Mouse (Mus musculus): ENCODE measurements around the gene Mfsd6l. TPM values are rescaled to one million over a fixed set of nuclear protein-coding genes. Genes with fewer than 3 reads are reported as not detected.

Mfsd6l gene
- total RNA-seq (2021): under 1 TPM in 1 of 2 experiments, not detected in 1; 0.16 TPM
- long read RNA-seq, experiment 1: 0 reads
- long read RNA-seq, experiment 2: 0 reads

DNA sequence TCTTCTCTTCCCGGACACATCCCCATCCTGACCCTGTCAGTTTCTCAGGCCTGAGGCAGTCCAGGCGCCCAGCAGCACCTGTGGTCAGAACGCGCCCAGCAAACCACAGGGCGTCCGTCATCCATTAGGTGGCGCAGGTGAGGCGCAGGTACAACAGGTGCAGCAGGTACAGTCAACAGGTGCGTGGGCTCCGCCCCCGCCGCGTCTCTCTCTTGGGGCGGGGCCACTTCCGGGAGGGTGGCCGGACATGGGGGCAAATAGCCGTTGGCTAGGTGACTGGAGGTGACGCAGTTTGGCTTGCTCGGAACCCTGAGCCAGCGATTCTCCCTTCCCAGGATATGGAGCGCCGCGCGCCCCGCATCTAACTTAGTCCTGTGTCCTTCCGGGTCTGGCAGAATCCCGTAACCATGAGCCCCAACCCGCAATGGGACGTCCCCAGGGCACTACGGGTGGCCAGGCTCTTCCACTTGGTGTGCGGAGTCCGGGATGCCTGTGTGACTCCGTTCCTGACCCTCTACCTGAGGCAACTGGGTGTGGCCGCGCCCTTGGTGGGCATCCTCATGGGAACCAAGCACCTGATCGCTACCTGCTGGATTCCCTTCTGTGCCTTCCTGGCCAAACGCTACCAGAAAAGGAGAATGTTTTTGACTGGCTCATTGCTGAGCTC, at the start of gene Mfsd6l:
Mfsd6l (plus strand) TSS at position 269 of the 667 bp plus-strand sequence.
- DNase-seq (ENCODE audit: low spot score in 2 of 2): no peak

DNA sequence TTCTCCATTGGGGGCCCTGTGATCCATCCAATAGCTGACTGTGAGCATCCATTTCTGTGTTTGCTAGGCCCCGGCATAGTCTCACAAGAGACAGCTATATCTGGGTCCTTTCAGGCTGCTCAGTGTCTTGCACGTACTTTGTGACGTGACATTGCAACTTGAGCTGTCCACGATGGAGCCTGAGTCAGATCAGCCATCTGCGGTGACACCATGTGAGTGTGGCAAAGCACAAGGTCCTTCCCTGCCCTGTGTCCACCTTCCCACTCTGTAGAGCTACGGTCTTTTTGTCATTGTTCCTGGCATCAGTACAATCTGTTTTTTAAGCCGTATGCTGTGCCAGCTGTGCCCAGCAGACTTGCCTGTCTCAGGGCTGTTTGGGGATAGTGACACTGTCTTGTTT, 48.7 kb upstream of the Mfsd6l start:
- DNase-seq (ENCODE audit: low spot score in 2 of 2): no peak

DNA sequence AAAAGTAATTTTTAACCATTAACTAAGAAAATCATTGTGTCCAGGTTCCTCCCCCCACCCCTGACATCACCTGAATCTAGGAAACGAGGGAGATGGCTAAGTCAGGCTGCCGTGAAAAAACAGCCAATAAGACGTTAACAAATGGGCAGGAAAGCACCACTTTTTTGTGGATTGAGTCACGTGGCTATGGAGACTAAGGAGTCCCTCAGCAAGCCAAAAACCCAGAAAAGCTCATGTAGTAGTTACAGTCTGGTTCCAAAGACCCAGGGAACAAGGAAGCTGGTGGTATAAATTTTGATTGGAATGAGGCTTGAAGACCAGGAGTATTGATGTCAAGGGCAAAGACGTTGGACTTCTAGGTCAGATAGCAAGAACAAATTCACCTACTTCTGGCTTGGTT, 47.4 kb upstream of the Mfsd6l start:
- DNase-seq (ENCODE audit: low spot score in 2 of 2): no peak

DNA sequence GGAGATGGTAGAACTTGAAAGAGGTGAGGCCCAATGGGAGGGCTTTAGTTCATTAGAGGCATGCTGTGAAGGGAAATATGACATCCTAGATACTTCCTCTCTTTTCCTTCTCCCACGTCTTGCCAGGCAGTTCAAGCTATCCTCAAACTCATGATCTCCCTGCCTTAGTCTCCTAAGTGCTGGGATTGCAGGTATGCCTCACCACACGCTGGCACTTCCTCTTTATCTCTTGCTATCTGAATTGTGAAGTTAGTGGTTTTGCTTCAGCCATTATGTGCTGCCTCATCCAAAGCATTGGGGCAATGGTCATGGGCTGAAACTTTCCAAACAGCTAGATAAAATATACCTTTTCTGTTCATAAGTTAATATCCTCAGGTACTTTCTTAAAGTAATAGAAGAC, 46.8 kb upstream of the Mfsd6l start:
- no peak for DNase-seq (ENCODE audit: low spot score in 2 of 2)

DNA sequence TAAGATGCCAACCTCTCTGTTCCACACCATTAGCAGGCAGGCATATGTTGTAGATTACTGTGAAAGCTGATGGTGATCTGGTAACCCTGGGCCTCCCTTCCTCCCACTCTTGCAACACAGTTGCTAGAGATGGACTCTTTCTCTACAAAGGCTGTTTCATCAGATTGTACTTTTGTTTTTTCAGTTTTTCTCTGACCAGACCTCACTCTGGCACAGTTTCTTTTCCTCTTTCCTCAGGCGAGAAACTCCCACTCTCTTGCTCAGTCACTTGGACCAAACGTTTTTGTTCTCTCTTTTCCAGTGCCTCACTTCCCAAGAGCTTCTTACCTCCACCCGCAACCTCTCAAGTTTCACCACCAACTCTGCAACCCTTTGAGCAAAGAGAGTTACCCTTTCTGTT, 42.0 kb upstream of the Mfsd6l start:
- no peak for DNase-seq (ENCODE audit: low spot score in 2 of 2)

DNA sequence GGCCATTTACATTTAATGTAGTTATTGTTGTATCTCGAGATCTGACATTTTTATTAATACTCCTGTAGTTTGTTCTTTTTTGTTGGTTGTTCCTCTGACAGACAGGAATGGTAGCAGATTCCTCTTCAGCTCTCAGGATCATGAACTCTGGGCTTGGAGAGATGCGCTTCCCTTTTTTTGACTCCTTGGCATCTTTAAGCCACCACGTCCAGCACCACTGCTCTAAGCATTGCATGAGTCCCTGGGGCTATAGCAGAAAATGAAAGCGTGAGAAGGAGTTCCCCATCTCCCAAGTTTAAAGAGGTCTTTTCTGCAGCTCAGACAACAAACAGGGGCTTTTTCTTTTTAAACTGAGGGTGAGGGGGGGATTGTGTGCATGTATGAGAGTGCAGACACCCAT, 36.6 kb upstream of the Mfsd6l start:
- no peak for DNase-seq (ENCODE audit: low spot score in 2 of 2)

DNA sequence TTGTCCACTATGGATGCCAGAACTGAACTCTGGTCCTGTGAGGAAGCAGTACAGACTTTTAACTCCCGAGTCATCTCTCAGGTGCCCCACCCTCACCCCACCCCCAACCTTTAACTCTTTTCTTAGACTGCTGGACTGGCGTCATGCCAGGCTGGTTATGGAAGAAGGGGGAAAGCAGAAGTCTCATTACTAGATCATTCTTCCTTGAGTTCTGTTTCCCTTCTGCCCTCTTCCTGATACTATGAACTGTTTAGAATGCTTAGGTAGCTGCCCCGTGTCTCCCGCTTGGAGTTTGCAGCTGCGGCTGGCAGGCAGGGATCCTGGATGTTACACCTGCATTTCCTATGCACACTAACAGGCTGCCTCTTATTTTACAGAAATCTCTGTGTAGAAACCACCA, 36.2 kb upstream of the Mfsd6l start:
- no peak for DNase-seq (ENCODE audit: low spot score in 2 of 2)

DNA sequence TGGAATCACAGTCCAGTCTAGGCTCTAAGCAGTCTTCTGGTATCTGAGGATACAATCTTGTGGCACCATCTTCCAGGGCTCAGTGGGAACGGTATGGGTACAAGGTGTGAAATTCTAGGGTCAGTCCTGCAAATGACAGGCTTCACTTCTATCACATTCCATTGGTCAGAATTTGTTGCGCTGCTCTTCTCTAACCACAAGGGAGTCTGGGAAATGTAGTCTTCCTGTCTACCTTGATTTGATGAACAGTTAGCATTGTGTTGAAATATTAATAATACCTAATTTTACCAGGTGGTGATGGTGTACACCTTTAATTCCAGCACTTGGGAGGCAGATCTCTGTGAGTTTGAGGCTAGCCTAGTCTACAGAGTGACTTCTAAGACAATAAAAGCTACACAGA, 35.5 kb upstream of the Mfsd6l start:
- DNase-seq (ENCODE audit: low spot score in 2 of 2): no peak

DNA sequence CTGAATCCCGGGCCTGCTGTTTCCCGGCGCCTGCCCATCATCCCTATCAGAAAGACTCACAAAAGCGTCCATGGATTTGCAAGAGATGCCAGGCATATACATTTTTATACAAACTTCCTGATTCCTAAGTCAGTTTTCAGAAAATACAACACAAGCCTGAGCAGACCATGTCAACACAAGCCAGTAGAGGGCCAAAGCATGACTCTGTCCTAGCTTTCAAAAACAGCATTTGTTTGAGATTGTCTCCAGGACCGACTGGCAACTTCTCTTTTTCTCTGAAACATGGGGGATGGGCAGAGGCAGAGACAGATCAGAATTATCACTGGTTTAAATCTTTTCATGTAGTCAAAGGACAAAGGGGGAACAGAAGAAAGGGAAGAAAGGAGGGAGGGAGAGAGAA, 34.6 kb upstream of the Mfsd6l start:
- DNase-seq (ENCODE audit: low spot score in 2 of 2): no peak

DNA sequence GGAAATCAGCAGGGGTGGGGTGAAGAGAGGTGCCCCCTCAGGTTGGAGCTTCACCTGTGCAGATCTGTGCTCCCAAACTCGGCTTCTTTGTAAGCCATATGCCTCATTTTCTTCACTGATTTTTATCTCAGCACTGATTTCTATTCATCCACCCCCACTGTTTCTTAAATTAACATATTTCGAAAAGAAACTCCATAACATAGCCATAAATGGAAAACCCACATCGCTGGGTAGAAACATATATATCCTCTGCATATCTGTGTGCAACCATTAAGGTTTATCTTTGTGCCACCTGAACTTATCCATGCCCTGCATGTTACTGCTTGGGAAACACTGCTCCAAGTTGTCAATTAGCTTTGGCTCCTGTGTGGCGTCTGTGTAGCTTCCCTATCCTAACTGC, 29.5 kb upstream of the Mfsd6l start:
- peak in 1 of 2 experiments; percentile 16 for DNase-seq (ENCODE audit: low spot score in 2 of 2)

DNA sequence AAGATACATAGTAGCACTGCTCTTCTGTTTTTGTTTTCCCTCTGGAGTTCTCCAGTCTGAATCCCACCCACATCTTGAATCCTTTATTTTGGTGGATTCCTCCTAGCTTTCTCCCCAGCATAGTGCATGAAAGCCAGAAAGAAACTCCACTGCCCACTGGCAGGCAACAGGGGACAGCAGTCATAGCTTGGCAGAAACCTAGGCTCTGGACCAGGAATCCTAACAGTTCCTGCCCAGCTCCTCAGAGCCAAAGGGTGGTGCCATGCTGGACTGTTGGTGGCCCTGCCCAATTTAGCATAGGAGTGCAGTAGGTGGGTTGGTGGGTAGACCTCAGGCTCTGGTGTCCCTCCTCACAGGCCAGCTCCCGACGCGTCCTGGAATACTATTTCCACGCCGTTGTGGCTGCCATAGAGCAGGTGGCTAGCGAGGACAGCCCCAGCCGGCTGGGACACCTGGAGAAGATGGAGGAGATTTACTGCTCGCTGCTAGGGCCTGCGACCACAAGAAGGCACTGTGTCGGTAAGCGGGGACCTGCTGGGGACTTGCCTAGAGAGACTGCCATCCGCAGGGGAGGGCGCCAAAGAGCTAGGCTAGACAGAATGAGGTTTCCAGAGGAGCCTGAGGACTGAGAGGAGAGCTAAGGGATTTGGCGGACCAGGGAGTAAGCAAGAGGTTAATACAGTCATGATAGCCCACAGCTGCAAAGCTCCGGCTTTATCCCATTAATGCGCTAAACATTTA, 24.8 kb upstream of the Mfsd6l start:
- peak; percentile 41 to 57 for DNase-seq (ENCODE audit: low spot score in 2 of 2)

DNA sequence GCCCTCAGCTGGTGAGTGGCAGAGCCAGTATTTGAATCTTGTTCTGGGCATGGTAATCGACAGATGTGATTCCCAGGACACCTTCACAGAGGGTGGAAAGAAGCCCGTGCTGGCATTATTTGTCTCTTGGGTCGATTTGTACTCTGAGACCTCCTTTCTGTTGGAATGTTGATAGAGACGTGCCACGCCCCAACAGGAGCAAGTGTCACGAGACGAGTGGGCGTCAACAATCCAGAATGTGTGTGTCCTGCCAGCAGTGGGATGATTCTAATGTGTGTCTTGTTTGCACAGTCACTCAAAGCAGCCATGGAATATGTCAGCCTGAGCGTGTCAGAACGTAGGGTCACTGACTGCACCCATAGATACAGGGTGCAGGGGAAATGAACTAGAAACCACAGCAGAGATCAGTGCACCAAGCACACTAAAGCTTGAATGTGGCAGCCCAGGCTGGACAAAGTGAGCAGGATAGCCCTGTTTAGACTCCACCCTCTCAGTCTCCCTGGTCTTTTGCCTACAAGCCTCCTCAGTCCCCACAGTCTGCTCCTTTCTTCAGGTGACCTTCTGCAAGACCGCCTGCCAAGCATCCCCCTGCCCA, 23.9 kb upstream of the Mfsd6l start:
- DNase-seq (ENCODE audit: low spot score in 2 of 2): no peak

DNA sequence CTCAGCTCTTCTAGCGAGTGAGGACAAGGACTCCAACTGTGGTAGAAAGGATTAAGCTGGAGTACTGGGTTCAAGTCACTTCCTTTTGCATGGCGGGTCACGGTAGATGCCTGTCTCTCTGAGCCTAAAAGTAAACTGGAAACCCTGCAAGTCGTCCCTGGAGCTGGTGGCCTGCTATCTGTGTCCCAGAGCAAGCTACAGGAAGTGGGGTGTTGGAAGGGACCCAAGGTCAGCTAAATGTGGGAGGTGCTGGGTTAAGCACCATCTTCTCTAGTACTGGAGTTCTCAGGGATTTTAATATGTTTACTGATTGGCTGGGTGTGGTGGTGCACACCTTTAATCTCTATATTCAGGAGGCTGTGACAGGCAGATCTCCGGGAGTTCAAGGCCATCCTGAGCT, 23.2 kb upstream of the Mfsd6l start:
- no peak for DNase-seq (ENCODE audit: low spot score in 2 of 2)

DNA sequence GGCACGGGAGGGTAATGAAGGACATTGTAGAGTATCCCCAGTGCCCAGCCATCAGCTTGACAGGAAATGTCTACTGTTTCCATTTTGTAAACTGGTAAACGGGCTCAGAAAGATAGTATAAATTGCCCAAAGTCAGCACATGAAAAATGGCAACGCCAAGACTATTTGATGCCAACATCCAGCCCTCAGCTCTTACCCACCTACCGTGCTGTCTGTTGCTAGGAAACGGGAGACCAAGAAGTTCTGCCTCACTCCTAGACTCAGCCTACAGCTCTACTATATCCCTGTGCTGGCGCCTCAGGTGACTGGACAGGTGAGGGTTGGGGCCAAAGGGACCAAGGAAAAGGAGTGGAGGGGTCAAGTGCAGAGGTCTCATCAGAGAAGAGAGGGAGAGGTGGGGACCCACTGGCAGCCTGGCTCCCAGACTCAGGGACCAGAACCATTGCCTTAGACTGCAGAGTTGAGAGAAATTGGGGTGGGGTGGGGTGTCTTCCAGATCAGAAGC, 22.0 kb upstream of the Mfsd6l start:
- DNase-seq (ENCODE audit: low spot score in 2 of 2): no peak

DNA sequence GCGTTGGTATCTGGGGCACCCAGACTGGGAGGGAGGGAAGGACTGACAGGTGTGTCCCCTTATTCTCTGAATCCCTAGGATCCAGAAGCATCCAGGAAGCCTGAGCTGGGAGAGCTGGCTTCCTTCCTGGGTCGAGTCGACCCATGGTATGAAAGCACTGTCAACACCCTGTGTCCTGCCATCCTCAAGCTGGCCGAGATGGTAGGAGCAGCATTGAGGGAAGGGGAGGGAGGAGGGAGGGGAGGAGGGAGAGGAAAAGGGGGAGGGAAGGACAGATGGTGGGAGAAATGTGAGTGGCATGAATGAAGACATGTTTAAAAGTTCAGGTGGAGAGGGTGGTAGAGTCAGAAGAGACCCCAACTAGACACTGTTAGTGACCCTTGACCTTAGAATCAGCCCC, 20.0 kb upstream of the Mfsd6l start:
- no peak for DNase-seq (ENCODE audit: low spot score in 2 of 2)

DNA sequence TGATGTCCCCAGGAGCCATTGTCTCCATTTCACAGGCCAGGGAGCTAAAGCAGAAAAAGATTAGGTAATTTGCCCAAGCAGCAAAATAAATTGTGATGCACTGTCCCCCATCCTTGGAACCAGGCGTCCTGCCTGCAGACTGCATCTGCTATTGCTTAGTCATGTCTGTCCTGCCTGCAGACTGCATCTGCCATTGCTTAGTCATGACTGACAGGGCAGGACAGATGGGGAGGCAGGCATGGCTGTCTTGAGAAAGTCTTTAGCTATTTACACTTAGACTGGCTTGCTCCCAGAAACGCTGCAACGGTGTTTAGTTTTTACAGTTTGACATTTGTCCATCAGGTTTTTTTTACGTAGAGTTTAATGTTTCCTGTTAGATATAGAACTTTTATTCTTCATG, 19.5 kb upstream of the Mfsd6l start:
- DNase-seq (ENCODE audit: low spot score in 2 of 2): peak; percentile 29 to 64

DNA sequence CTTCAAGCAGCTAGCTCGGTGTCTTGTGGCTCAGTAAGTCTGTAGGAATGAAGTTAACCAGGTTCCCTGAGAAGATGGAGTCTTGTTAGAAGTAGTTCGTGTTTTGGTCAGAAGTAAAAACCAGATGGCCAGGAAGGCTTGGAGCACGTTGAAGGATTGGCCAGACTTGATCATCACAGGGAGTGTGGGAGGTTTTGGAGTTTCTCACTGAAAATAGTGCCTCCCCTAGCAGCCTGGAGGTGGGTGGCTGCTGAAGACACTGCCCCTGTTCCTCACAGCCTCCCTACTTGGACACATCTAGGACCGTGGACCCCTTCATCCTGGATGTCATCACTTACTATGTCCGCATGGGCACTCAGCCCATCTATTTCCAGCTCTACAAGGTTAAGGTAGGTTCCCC, 16.4 kb upstream of the Mfsd6l start:
- no peak for DNase-seq (ENCODE audit: low spot score in 2 of 2)

DNA sequence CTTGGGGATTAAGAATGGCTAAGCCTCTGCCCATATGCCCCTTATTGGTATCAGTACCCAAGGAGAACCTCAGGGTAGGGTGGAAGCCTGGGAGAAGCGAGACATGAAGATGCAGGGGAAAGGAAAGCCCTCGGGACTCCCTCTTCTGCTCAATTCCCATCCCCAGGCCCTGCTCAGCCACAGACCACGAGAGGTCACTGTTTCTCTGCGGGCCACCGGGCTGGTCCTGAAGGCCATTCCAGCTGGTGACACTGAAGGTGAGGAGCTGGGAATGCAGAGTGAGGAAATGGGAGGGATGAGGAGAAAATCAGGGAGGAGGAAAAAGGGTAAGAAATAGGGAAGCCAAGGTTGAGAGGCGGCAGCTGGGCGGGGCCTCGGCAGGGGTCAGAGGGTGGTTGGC, 11.4 kb upstream of the Mfsd6l start:
- DNase-seq (ENCODE audit: low spot score in 2 of 2): no peak

DNA sequence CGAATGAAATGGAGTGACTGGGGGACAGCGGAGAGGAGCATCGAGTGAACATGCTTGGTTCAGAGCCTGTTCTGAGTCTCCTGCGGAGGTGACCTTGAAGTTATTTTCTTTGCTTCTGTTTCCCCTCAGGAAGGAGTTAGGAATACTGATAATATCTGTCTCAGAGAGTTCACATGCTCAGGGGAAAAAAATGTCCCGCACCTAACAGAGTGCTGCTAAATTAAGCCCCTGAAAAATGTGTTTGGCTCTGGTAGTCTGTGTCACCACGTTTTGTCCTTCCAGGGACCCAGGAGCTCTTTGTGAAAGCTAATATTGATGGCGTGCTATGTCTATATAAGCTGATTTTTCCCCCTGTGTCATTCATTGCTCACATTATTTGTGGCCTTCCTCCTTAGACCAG, 10.8 kb upstream of the Mfsd6l start:
- no peak for DNase-seq (ENCODE audit: low spot score in 2 of 2)

DNA sequence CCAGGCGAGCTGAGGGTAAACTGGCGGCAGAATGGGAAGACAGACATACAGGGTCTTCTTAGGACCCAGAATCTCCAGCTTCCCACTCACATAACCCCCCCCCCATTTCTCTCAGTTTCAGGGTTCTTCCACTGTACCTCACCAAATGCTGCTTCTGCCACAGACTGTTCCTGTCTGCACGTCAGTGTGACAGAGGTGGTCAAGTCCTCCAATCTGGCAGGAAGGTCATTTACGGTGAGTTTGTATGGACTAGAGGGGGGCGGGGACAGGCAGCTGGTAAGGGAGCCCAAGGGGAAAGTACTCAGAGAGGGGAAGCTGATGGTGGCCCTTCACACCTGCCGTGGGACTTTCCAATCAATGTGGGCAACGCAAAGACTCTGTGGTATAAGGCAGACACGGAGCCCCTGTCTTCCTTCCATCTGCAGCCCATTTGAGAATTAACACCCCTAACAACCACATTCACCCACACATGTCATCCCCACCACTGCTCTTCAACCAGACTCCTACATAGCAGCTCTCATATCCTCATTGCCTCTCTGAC, 10.2 kb upstream of the Mfsd6l start:
- DNase-seq (ENCODE audit: low spot score in 2 of 2): no peak

DNA sequence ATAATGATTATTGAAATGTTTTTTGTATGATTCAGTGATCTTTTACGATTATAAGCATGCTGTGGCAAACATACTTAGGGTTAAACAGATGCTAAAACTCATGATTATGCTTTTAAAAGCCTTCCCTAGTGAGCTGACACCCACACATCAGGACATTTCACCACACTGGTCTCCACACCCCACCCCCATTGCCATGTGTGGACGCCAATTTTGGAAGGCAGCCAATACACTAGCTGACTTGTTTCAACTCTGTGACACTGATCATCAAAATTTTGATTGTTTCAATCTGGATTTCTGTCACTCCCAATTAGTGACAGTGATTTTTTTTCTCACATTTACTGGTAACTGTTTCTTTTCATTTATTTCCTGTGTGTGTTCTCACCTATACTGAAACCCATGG, 8.5 kb upstream of the Mfsd6l start:
- no peak for DNase-seq (ENCODE audit: low spot score in 2 of 2)

DNA sequence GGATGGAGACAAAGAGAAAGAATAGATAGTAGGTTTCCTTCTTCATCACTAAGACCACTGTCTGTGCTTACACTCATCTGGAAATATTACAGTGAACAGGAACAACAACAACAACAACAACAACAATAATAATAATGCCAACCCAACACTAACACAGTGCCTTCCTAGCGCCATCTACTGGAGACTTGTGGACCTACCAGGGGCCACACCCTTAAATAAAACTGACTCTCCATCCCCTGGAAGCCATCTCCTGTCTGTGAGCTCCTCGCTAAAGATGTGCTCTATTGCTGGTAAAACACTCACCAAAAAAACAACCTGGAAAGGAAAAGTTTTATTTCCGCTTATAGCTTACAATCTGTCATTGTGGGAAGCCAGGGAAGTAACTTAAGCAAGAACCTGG, 6.4 kb upstream of the Mfsd6l start:
- no peak for DNase-seq (ENCODE audit: low spot score in 2 of 2)

Measured in layer of hippocampus, postnatal 14 days (tissue).